Mouse (Mus musculus): ENCODE data around the gene Safb.
"Not testable (repeated sequence)": the region's sequence is repeated elsewhere in the genome, so short reads cannot be mapped to it uniquely, and the experiment has no call there.

Gene Safb

GRCm38 (mm10) chr17:56609452-56610171 is 25.0 kb downstream of the Safb start, which contains the start of gene 2410015M20Rik:
TSS of gene 2410015M20Rik (minus strand) at chr17:56609771.
- DNase-seq (ENCODE audit: low read depth, low spot score) = peak; percentile 100

GRCm38 (mm10) chr17:56611323-56611722 is 26.7 kb downstream of the Safb start:
- DNase-seq (ENCODE audit: low read depth, low spot score) = no peak

GRCm38 (mm10) chr17:56611861-56612564 is 27.4 kb downstream of the Safb start:
- DNase-seq (ENCODE audit: low read depth, low spot score) = peak; percentile 45

- not testable (repeated sequence) for DNase-seq (ENCODE audit: low read depth, low spot score)
Measured at GRCm38 (mm10) chr17:56612565-56612939, 27.9 kb downstream of the Safb start.

GRCm38 (mm10) chr17:56613236-56613844 is 28.7 kb downstream of the Safb start, which contains the start of gene Rpl36:
TSS of gene Rpl36 (plus strand) at chr17:56613416.
- peak; percentile 98 for DNase-seq (ENCODE audit: low read depth, low spot score)

- not testable (repeated sequence) for DNase-seq (ENCODE audit: low read depth, low spot score)
Measured at GRCm38 (mm10) chr17:56613893-56614292, 29.3 kb downstream of the Safb start.

- DNase-seq (ENCODE audit: low read depth, low spot score) = no peak
Measured at GRCm38 (mm10) chr17:56614391-56615135, 29.9 kb downstream of the Safb start.

- no peak for DNase-seq (ENCODE audit: low read depth, low spot score)
Measured at GRCm38 (mm10) chr17:56615136-56615784, 30.6 kb downstream of the Safb start.

GRCm38 (mm10) chr17:56615792-56616191 is 31.2 kb downstream of the Safb start:
- DNase-seq (ENCODE audit: low read depth, low spot score) = no peak

GRCm38 (mm10) chr17:56616725-56617124 is 32.1 kb downstream of the Safb start:
- no peak for DNase-seq (ENCODE audit: low read depth, low spot score)

- no peak for DNase-seq (ENCODE audit: low read depth, low spot score)
Measured at GRCm38 (mm10) chr17:56617628-56618027, 33.0 kb downstream of the Safb start.

GRCm38 (mm10) chr17:56625495-56625894 is 40.9 kb downstream of the Safb start:
- DNase-seq (ENCODE audit: low read depth, low spot score) = no peak

- DNase-seq (ENCODE audit: low read depth, low spot score) = no peak
Measured at GRCm38 (mm10) chr17:56626260-56626659, 41.6 kb downstream of the Safb start.

- DNase-seq (ENCODE audit: low read depth, low spot score) = peak; percentile 99
Measured at GRCm38 (mm10) chr17:56626754-56627470, 42.3 kb downstream of the Safb start, which contains the start of gene Lonp1. TSS of gene Lonp1 (minus strand) at chr17:56626887.

GRCm38 (mm10) chr17:56627530-56628277 is 43.1 kb downstream of the Safb start, which contains the start of gene Catsperd:
TSS of gene Catsperd (plus strand) at chr17:56628143.
- DNase-seq (ENCODE audit: low read depth, low spot score) = peak; percentile 68

GRCm38 (mm10) chr17:56629800-56630781 is 45.5 kb downstream of the Safb start:
- DNase-seq (ENCODE audit: low read depth, low spot score) = not testable (repeated sequence)

- DNase-seq (ENCODE audit: low read depth, low spot score) = no peak
Measured at GRCm38 (mm10) chr17:56631807-56632206, 47.2 kb downstream of the Safb start.

GRCm38 (mm10) chr17:56634023-56634422 is 49.4 kb downstream of the Safb start:
- no peak for DNase-seq (ENCODE audit: low read depth, low spot score)
